Mouse (Mus musculus): ENCODE measurements around the gene Nptxr.

DNA sequence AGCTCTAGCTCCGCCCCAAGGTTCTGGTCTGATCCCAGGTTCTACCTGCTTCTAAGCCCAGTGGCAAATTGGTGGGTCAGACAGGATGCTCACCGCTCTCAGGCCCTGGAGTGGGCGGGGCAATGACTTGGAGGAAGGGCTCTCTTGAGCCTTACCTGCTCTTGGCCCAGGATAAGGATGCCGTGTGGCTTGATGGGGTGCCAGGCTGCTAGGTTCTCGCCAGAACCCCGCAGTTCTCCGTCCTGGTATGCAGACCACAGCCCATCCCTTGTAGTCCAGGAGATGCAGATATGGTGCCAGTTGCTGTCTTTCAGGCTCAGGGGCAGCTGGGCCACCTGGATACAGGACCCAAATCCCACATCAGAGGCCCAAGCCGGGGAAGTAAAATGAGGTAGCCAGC, 14.5 kb downstream of the Nptxr start:
- TF ChIP-seq CTCF (IDR thresholded peaks at IDR 0.05; ENCODE audit: extremely low read depth, insufficient read length, insufficient replicate concordance, low read depth, low read length), result no peak
- TF ChIP-seq POLR2A (IDR thresholded peaks at IDR 0.05; ENCODE audit: low read depth, low read length), result no peak
